Mouse (Mus musculus): ENCODE data around the gene Rnf169.

Gene Rnf169

GRCm38 (mm10) chr7:99893967-99894366 lies 86.3 kb downstream of the Rnf169 start:
- DNase-seq (ENCODE audit: low read depth, low spot score) = no peak

- no peak for DNase-seq (ENCODE audit: low read depth, low spot score)
Measured at GRCm38 (mm10) chr7:99892351-99892750, 87.9 kb downstream of the Rnf169 start.

- DNase-seq (ENCODE audit: low read depth, low spot score) = no peak
Measured at GRCm38 (mm10) chr7:99891471-99891870, 88.8 kb downstream of the Rnf169 start.

- DNase-seq (ENCODE audit: low read depth, low spot score) = no peak
Measured at GRCm38 (mm10) chr7:99890168-99890755, 90.0 kb downstream of the Rnf169 start.

GRCm38 (mm10) chr7:99889175-99889880 lies 90.9 kb downstream of the Rnf169 start:
- DNase-seq (ENCODE audit: low read depth, low spot score) = peak; percentile 11

- DNase-seq (ENCODE audit: low read depth, low spot score) = no peak
Measured at GRCm38 (mm10) chr7:99887743-99888142, 92.5 kb downstream of the Rnf169 start.

GRCm38 (mm10) chr7:99887230-99887735 lies 93.0 kb downstream of the Rnf169 start:
- DNase-seq (ENCODE audit: low read depth, low spot score) = no peak

GRCm38 (mm10) chr7:99878254-99878653 lies 102.0 kb downstream of the Rnf169 start:
- no peak for DNase-seq (ENCODE audit: low read depth, low spot score)

- peak; percentile 79 for DNase-seq (ENCODE audit: low read depth, low spot score)
Measured at GRCm38 (mm10) chr7:99876345-99876744, 103.9 kb downstream of the Rnf169 start.

- DNase-seq (ENCODE audit: low read depth, low spot score) = no peak
Measured at GRCm38 (mm10) chr7:99875891-99876290, 104.4 kb downstream of the Rnf169 start.

- DNase-seq (ENCODE audit: low read depth, low spot score) = no peak
Measured at GRCm38 (mm10) chr7:99873965-99874364, 106.3 kb downstream of the Rnf169 start.

Measured in ES-CJ7 (cell line).